Mouse (Mus musculus): Measurements from ENCODE around the gene Prkab1.

- TF ChIP-seq POLR2A (IDR thresholded peaks at IDR 0.05; ENCODE audit: borderline replicate concordance, extremely low read depth, low read depth, low read length): no peak
- no peak for TF ChIP-seq CTCF (IDR thresholded peaks at IDR 0.05; ENCODE audit: insufficient read depth, low read length)
Measured at GRCm38 (mm10) chr5:116026561-116026960, 2.3 kb upstream of the Prkab1 start.

Data from lung, adult 2 months (tissue).